Mouse (Mus musculus) CH12.LX (cell line): ENCODE results near the gene Lrch4. TPM values are rescaled to one million over a fixed set of nuclear protein-coding genes. Genes with fewer than 3 reads are reported as not detected.

Experiments
- DNase-seq: peaks from one replicate; pipeline ENCODE4 v3.0.0-alpha.2; 2013; ENCODE audit errors: extremely low read depth
- H3K27ac ChIP-seq: 2 replicates; pipeline ENCODE4 v1.5.1; 2012; ENCODE audit warnings: low read depth, mild to moderate bottlenecking, control low read depth, moderate library complexity; ENCODE audit not compliant: insufficient read depth
- H3K27me3 ChIP-seq: replicated peaks from 2 replicates; pipeline ENCODE3; 2012; ENCODE audit warnings: inconsistent platforms
- H3K36me3 ChIP-seq, 2 experiments: replicated peaks in 1 of 2; 2 replicates each; pipeline versions ENCODE3 to v1.6.1; 2012; ENCODE audit warnings: inconsistent platforms in 1 of 2, low read length in 1 of 2, mild to moderate bottlenecking in 1 of 2, mixed read lengths in 1 of 2, moderate library complexity in 1 of 2; ENCODE audit not compliant: control insufficient read depth in 1 of 2, insufficient read depth in 1 of 2
- H3K4me1 ChIP-seq, 2 experiments: 2 replicates each; pipeline ENCODE4 v1.6.1; 2012; ENCODE audit warnings: inconsistent platforms in 1 of 2, moderate library complexity in 1 of 2; ENCODE audit not compliant: insufficient read depth in 2 of 2, control insufficient read depth in 1 of 2
- H3K4me2 ChIP-seq: 2 replicates; pipeline ENCODE4 v1.6.1; 2012; ENCODE audit warnings: low read depth, mild to moderate bottlenecking, control low read depth; ENCODE audit not compliant: poor library complexity, insufficient read depth, severe bottlenecking
- H3K4me3 ChIP-seq, 3 experiments: fragments of 150-350 bp in 1 of 3; sonication (generic) in 1 of 3; replicated peaks in 1 of 3; 2 replicates each; pipeline versions ENCODE3 to v1.5.1; 2011 to 2012; ENCODE audit warnings: low read depth in 2 of 3, low read length in 2 of 3, mild to moderate bottlenecking in 2 of 3, moderate library complexity in 2 of 3, control low read depth in 1 of 3, improper control_type of control experiment in 1 of 3, inconsistent platforms in 1 of 3, mixed read lengths in 1 of 3; ENCODE audit not compliant: poor library complexity in 1 of 3
- H3K79me2 ChIP-seq: replicated peaks from 2 replicates; pipeline ENCODE4 v1.6.1; 2012; ENCODE audit warnings: mild to moderate bottlenecking, moderate library complexity; ENCODE audit not compliant: control insufficient read depth, poor library complexity, insufficient read depth, severe bottlenecking; ENCODE audit errors: extremely low read depth
- H3K9ac ChIP-seq: 2 replicates; pipeline ENCODE4 v1.6.1; 2012; ENCODE audit warnings: low read depth, mild to moderate bottlenecking, control low read depth, moderate library complexity; ENCODE audit not compliant: insufficient read depth
- H3K9me3 ChIP-seq: replicated peaks from 2 replicates; pipeline ENCODE3; 2012; ENCODE audit warnings: low read length, inconsistent platforms, mixed read lengths
- BHLHE40 ChIP-seq: IDR thresholded peaks from 2 replicates; pipeline ENCODE4 v1.6.1; 2011; ENCODE audit warnings: mild to moderate bottlenecking, low read depth, low read length, improper control_type of control experiment
- CHD2 ChIP-seq: IDR thresholded peaks from 2 replicates; pipeline ENCODE4 v1.6.1; 2011; ENCODE audit warnings: low read length, improper control_type of control experiment
- E2F4 ChIP-seq: IDR thresholded peaks from 2 replicates; pipeline ENCODE4 v1.6.1; 2011; ENCODE audit warnings: low read depth, low read length, improper control_type of control experiment; ENCODE audit not compliant: insufficient replicate concordance
- ELF1 ChIP-seq: IDR thresholded peaks from 2 replicates; pipeline ENCODE4 v1.6.1; 2014; ENCODE audit warnings: low read depth, mild to moderate bottlenecking, inconsistent platforms, low read length, improper control_type of control experiment
- EP300 ChIP-seq: IDR thresholded peaks from 2 replicates; pipeline ENCODE4 v1.6.1; 2011; ENCODE audit warnings: low read length, improper control_type of control experiment
- ETS1 ChIP-seq: conservative IDR thresholded peaks from 2 replicates; pipeline ENCODE4 v1.6.1; 2012; ENCODE audit warnings: low read depth, mild to moderate bottlenecking, inconsistent platforms, low read length, improper control_type of control experiment, moderate library complexity
- HCFC1 ChIP-seq: IDR thresholded peaks from 2 replicates; pipeline ENCODE4 v1.6.1; 2012; ENCODE audit warnings: low read depth, mild to moderate bottlenecking, inconsistent platforms, low read length, improper control_type of control experiment
- IRF4 ChIP-seq: IDR thresholded peaks from 2 replicates; pipeline ENCODE4 v1.6.1; 2014; ENCODE audit warnings: low read depth, mild to moderate bottlenecking, inconsistent platforms, low read length, improper control_type of control experiment
- MAFK ChIP-seq: IDR thresholded peaks from 2 replicates; pipeline ENCODE4 v1.6.1; 2011; ENCODE audit warnings: low read length, improper control_type of control experiment; ENCODE audit not compliant: insufficient replicate concordance
- MEF2A ChIP-seq: IDR thresholded peaks from 2 replicates; pipeline ENCODE4 v1.6.1; 2014; ENCODE audit warnings: low read depth, mild to moderate bottlenecking, inconsistent platforms, low read length, improper control_type of control experiment, borderline replicate concordance
- MYC ChIP-seq: IDR thresholded peaks from 2 replicates; pipeline ENCODE4 v1.6.1; 2011; ENCODE audit warnings: low read depth, mild to moderate bottlenecking, improper control_type of control experiment, low read length
- NRF1 ChIP-seq: IDR thresholded peaks from 2 replicates; pipeline ENCODE4 v1.6.1; 2014; ENCODE audit warnings: low read depth, mild to moderate bottlenecking, inconsistent platforms, low read length, improper control_type of control experiment, moderate library complexity
- RAD21 ChIP-seq: IDR thresholded peaks from 2 replicates; pipeline ENCODE4 v1.6.1; 2011; ENCODE audit warnings: low read depth, mild to moderate bottlenecking, low read length, improper control_type of control experiment, moderate library complexity
- RCOR1 ChIP-seq: conservative IDR thresholded peaks from 2 replicates; pipeline ENCODE4 v1.6.1; 2012; ENCODE audit warnings: low read depth, mild to moderate bottlenecking, inconsistent platforms, low read length, improper control_type of control experiment
- SIN3A ChIP-seq: IDR thresholded peaks from 2 replicates; pipeline ENCODE4 v1.6.1; 2012; ENCODE audit warnings: low read length, improper control_type of control experiment, inconsistent platforms
- SMC3 ChIP-seq: IDR thresholded peaks from 2 replicates; pipeline ENCODE4 v1.6.1; 2011; ENCODE audit warnings: low read depth, low read length, improper control_type of control experiment
- TBP ChIP-seq: conservative IDR thresholded peaks from 2 replicates; pipeline ENCODE4 v1.6.1; 2011; ENCODE audit warnings: low read depth, low read length, improper control_type of control experiment
- TCF12 ChIP-seq: IDR thresholded peaks from 2 replicates; pipeline ENCODE4 v1.6.1; 2014; ENCODE audit warnings: low read depth, mild to moderate bottlenecking, inconsistent platforms, low read length, improper control_type of control experiment
- UBTF ChIP-seq: IDR thresholded peaks from 2 replicates; pipeline ENCODE4 v1.6.1; 2012; ENCODE audit warnings: low read depth, mild to moderate bottlenecking, inconsistent platforms, low read length, improper control_type of control experiment, moderate library complexity
- USF2 ChIP-seq: conservative IDR thresholded peaks from 2 replicates; pipeline ENCODE4 v1.6.1; 2011; ENCODE audit warnings: low read depth, low read length, improper control_type of control experiment
- ZC3H11A ChIP-seq: IDR thresholded peaks from 2 replicates; pipeline ENCODE4 v1.6.1; 2012; ENCODE audit warnings: low read depth, mild to moderate bottlenecking, inconsistent platforms, low read length, improper control_type of control experiment
- ZKSCAN1 ChIP-seq: IDR thresholded peaks from 2 replicates; pipeline ENCODE4 v1.6.1; 2012; ENCODE audit warnings: low read depth, inconsistent platforms, low read length, improper control_type of control experiment, borderline replicate concordance
- dilution Hi-C: fragments of 300-500 bp; cut with MboI; formaldehyde crosslinking; loops from 2 replicates; pipeline ENCODE4 v1.14.3; 2020; ENCODE audit warnings: low sequenced_read_pairs; ENCODE audit not compliant: extremely low pct_unique_long_range_greater_than_20kb, extremely low pct_ligation_motif_present
- in situ Hi-C: fragments of 300-500 bp; cut with MboI; formaldehyde crosslinking; loops from 3 replicates; pipeline ENCODE4 v1.14.3; 2019; ENCODE audit warnings: low sequenced_read_pairs, low pct_ligation_motif_present, low pct_unique_long_range_greater_than_20kb, mixed read lengths
- polyA plus RNA-seq: library from polyadenylated mRNA; unstranded; fragments of >175 nt; gene quantifications from 2 replicates; pipeline ENCODE4 v1.2.1, GENCODE M21; 2012; ENCODE audit warnings: low read depth; ENCODE audit not compliant: insufficient read length
- total RNA-seq, 2 experiments: library from RNA; depleted of rRNA; stranded (reverse); fragments of 300-350 nt in 1 of 2; fragments of >200 nt in 1 of 2; gene quantifications; 2 replicates each; pipeline ENCODE4 v1.2.3; 2012 to 2014

The Lrch4 gene
- total and polyA plus RNA-seq, 3 experiments, result 9.9 to 62.1 (median 25.6) TPM

- no peak overlapping the region for H3K4me3 ChIP-seq
- H3K27ac ChIP-seq, result no peak overlapping the region
- no peak overlapping the region for H3K9ac ChIP-seq
- in situ Hi-C loops, result no loop called here
- no peak overlapping the region for H3K4me2 ChIP-seq
- H3K4me1 ChIP-seq, result peaks cover 0 to 31% of the 10 kb centered on the region in 2 experiments; a peak in 2 of 4 replicates
- H3K36me3 ChIP-seq, result peaks cover 0 to 12% of the 10 kb centered on the region in 2 experiments
- dilution Hi-C loops, result no loop called here
- TF ChIP-seq BHLHE40 (no peak), E2F4 (no peak), TBP (no peak), SMC3 (no peak), NRF1 (no peak), RAD21 (no peak), ZC3H11A (no peak), ELF1 (no peak), USF2 (no peak), CHD2 (no peak), MAFK (no peak), ZKSCAN1 (no peak), TCF12 (no peak), MEF2A (no peak), SIN3A (no peak), HCFC1 (no peak), ETS1 (no peak), RCOR1 (no peak)
- no peaks in the 10 kb centered on the region for H3K9me3 ChIP-seq
- H3K79me2 ChIP-seq, result no peaks in the 10 kb centered on the region
- H3K27me3 ChIP-seq, result no peaks in the 10 kb centered on the region
- DNase-seq, result no peak
Measured at GRCm38 (mm10) chr5:137686127-137686790, 57.3 kb downstream of the Lrch4 start.

GRCm38 (mm10) chr5:137689974-137690373, 61.1 kb downstream of the Lrch4 start:
- TF ChIP-seq MEF2A (no peak), MYC (no peak), EP300 (no peak), IRF4 (no peak), UBTF (no peak), ZC3H11A (no peak)
- dilution Hi-C loops, result no loop called here
- H3K27ac ChIP-seq, result no peak overlapping the region

More at GRCm38 (mm10) chr5:137689974-137690373, 61.1 kb downstream of the Lrch4 start:
- no peak for DNase-seq
- Histone ChIP-seq H3K79me2 (no peaks in the 10 kb centered on the region), H3K4me2 (no peak overlapping the region), H3K36me3 (no peaks in the 10 kb centered on the region), H3K9ac (no peak overlapping the region), H3K9me3 (no peaks in the 10 kb centered on the region), H3K27me3 (no peaks in the 10 kb centered on the region), H3K4me3 (no peak overlapping the region), H3K4me1 (peaks cover 0 to 12% of the 10 kb centered on the region in 2 experiments; a peak in 1 of 4 replicates)
- in situ Hi-C loops, result no loop called here
